Mouse (Mus musculus) inflammation-experienced regulatory T-cells, adult 16 weeks (primary cell): ENCODE results near the gene Wdr12. TPM values are rescaled to one million over a fixed set of nuclear protein-coding genes. Genes with fewer than 3 reads are reported as not detected.

Experiments used
- polyA plus RNA-seq: library from polyadenylated mRNA; unstranded; fragments of 100-300 nt; shearing (Covaris generic); gene quantifications from one replicate; pipeline ENCODE4 v1.2.1, GENCODE M21; 2017

The Wdr12 gene
- polyA plus RNA-seq, result 42.8 TPM

GRCm38 (mm10) chr1:60098024-60098781, at the start of gene Wdr12, which contains the start of gene Carf:
Gene Wdr12 (minus strand): TSS chr1:60098645.
Gene Carf (plus strand): TSS chr1:60098247.

GRCm38 (mm10) chr1:60042796-60043469, 55.5 kb downstream of the Wdr12 start, which contains the start of gene Ica1l:
Gene Ica1l (minus strand): TSS chr1:60043184.

Other genes with a start within 250 kb of the Wdr12 start
- 7.8 TPM for gene Fam117b, start 185.6 kb downstream of the Wdr12 start, polyA plus RNA-seq
- 1.6 TPM for gene Ica1l, start 55.5 kb downstream of the Wdr12 start, polyA plus RNA-seq
- gene Carf, start 398 bp downstream of the Wdr12 start, polyA plus RNA-seq, result 7.5 TPM
- gene Nbeal1, start 82.0 kb upstream of the Wdr12 start, polyA plus RNA-seq, result 19.2 TPM
- gene Cyp20a1, start 244.7 kb upstream of the Wdr12 start, polyA plus RNA-seq, result 16.5 TPM